Mouse (Mus musculus) MEL (cell line): ENCODE data around the gene Ebf3. TPM values are rescaled to one million over a fixed set of nuclear protein-coding genes. Genes with fewer than 3 reads are reported as not detected.

Source experiments
- DNase-seq: peaks from one replicate; pipeline ENCODE4 v3.0.0; 2011; ENCODE audit warnings: low read depth, low spot score
- H3K27ac ChIP-seq: 2 replicates; pipeline ENCODE4 v1.5.1; 2012; ENCODE audit warnings: low read depth, mild to moderate bottlenecking, control low read depth, low read length, moderate library complexity; ENCODE audit not compliant: control insufficient read depth
- H3K27me3 ChIP-seq, 2 experiments: fragments of 150-350 bp in 1 of 2; sonication (generic) in 1 of 2; 2 replicates each; pipeline ENCODE4 v1.6.1; 2012; ENCODE audit warnings: low read length in 2 of 2, mild to moderate bottlenecking in 2 of 2, improper control_type of control experiment in 1 of 2, moderate library complexity in 1 of 2; ENCODE audit not compliant: insufficient read depth in 2 of 2, control insufficient read depth in 1 of 2
- H3K36me3 ChIP-seq, 2 experiments: 2 replicates each; pipeline ENCODE4 v1.6.1; 2012 to 2014; ENCODE audit warnings: low read length in 2 of 2, improper control_type of control experiment in 1 of 2, inconsistent platforms in 1 of 2, mild to moderate bottlenecking in 1 of 2; ENCODE audit not compliant: insufficient read depth in 2 of 2, control insufficient read depth in 1 of 2
- H3K4me1 ChIP-seq, 2 experiments: fragments of 150-350 bp in 1 of 2; sonication (generic) in 1 of 2; 2 replicates each; pipeline ENCODE4 v1.6.1; 2012; ENCODE audit warnings: low read length in 2 of 2, improper control_type of control experiment in 1 of 2, mild to moderate bottlenecking in 1 of 2; ENCODE audit not compliant: insufficient read depth in 2 of 2, control insufficient read depth in 1 of 2
- H3K4me3 ChIP-seq, 2 experiments: fragments of 150-350 bp in 1 of 2; sonication (generic) in 1 of 2; 2 replicates each; pipeline ENCODE4 v1.5.1; 2012; ENCODE audit warnings: low read depth in 2 of 2, low read length in 2 of 2, mild to moderate bottlenecking in 2 of 2, moderate library complexity in 2 of 2, control low read depth in 1 of 2, improper control_type of control experiment in 1 of 2; ENCODE audit not compliant: control insufficient read depth in 1 of 2, insufficient read depth in 1 of 2
- H3K79me2 ChIP-seq: 2 replicates; pipeline ENCODE4 v1.6.1; 2012; ENCODE audit warnings: mild to moderate bottlenecking, low read length, moderate library complexity; ENCODE audit not compliant: control insufficient read depth, poor library complexity, insufficient read depth
- H3K9ac ChIP-seq: 2 replicates; pipeline ENCODE4 v1.6.1; 2012; ENCODE audit warnings: low read depth, mild to moderate bottlenecking, control low read depth, low read length, moderate library complexity; ENCODE audit not compliant: control insufficient read depth, poor library complexity, severe bottlenecking
- H3K9me3 ChIP-seq: fragments of 150-350 bp; sonication (generic); replicated peaks from 2 replicates; pipeline ENCODE4 v1.6.1; 2012; ENCODE audit warnings: mild to moderate bottlenecking, low read length, improper control_type of control experiment, moderate library complexity; ENCODE audit not compliant: insufficient read depth
- BHLHE40 ChIP-seq: IDR thresholded peaks from 2 replicates; pipeline ENCODE4 v1.6.1; 2012; ENCODE audit warnings: low read depth, mild to moderate bottlenecking, inconsistent platforms, low read length, improper control_type of control experiment, borderline replicate concordance
- CHD1 ChIP-seq: IDR thresholded peaks from 2 replicates; pipeline ENCODE4 v1.6.1; 2012; ENCODE audit warnings: low read depth, mild to moderate bottlenecking, inconsistent platforms, low read length, improper control_type of control experiment
- CHD2 ChIP-seq: IDR thresholded peaks from 2 replicates; pipeline ENCODE4 v1.6.1; 2011; ENCODE audit warnings: low read length, improper control_type of control experiment
- E2F4 ChIP-seq: IDR thresholded peaks from 2 replicates; pipeline ENCODE4 v1.6.1; 2011; ENCODE audit warnings: low read depth, low read length, improper control_type of control experiment, borderline replicate concordance
- ELF1 ChIP-seq: IDR thresholded peaks from 2 replicates; pipeline ENCODE4 v1.6.1; 2014; ENCODE audit warnings: low read depth, mild to moderate bottlenecking, inconsistent platforms, low read length, improper control_type of control experiment, moderate library complexity
- EP300 ChIP-seq, 2 experiments: IDR thresholded peaks; 2 replicates each; pipeline ENCODE4 v1.6.1; 2011; ENCODE audit warnings: improper control_type of control experiment in 2 of 2, low read length in 2 of 2, low read depth in 1 of 2, mild to moderate bottlenecking in 1 of 2
- HCFC1 ChIP-seq: IDR thresholded peaks from 2 replicates; pipeline ENCODE4 v1.6.1; 2012; ENCODE audit warnings: low read depth, mild to moderate bottlenecking, inconsistent platforms, low read length, improper control_type of control experiment, moderate library complexity
- JUND ChIP-seq: IDR thresholded peaks from 2 replicates; pipeline ENCODE4 v1.6.1; 2011; ENCODE audit warnings: low read depth, mild to moderate bottlenecking, improper control_type of control experiment, low read length
- KAT2A ChIP-seq: conservative IDR thresholded peaks from 2 replicates; pipeline ENCODE4 v1.6.1; 2012; ENCODE audit warnings: low read depth, low read length, improper control_type of control experiment, inconsistent platforms
- MAFK ChIP-seq: IDR thresholded peaks from 2 replicates; pipeline ENCODE4 v1.6.1; 2011; ENCODE audit warnings: low read depth, mild to moderate bottlenecking, low read length, improper control_type of control experiment, borderline replicate concordance
- MAX ChIP-seq: IDR thresholded peaks from 2 replicates; pipeline ENCODE4 v1.6.1; 2011; ENCODE audit warnings: low read length, improper control_type of control experiment
- MAZ ChIP-seq: IDR thresholded peaks from 2 replicates; pipeline ENCODE4 v1.6.1; 2012; ENCODE audit warnings: low read depth, mild to moderate bottlenecking, inconsistent platforms, low read length, improper control_type of control experiment
- MXI1 ChIP-seq: IDR thresholded peaks from 2 replicates; pipeline ENCODE4 v1.6.1; 2011; ENCODE audit warnings: mild to moderate bottlenecking, low read depth, low read length, improper control_type of control experiment
- MYB ChIP-seq: IDR thresholded peaks from 2 replicates; pipeline ENCODE4 v1.6.1; 2011; ENCODE audit warnings: mild to moderate bottlenecking, low read depth, low read length, improper control_type of control experiment
- NELFE ChIP-seq: IDR thresholded peaks from 2 replicates; pipeline ENCODE4 v1.6.1; 2011; ENCODE audit warnings: low read depth, low read length, improper control_type of control experiment
- NRF1 ChIP-seq: IDR thresholded peaks from 2 replicates; pipeline ENCODE4 v1.6.1; 2014; ENCODE audit warnings: low read depth, mild to moderate bottlenecking, inconsistent platforms, low read length, improper control_type of control experiment, moderate library complexity; ENCODE audit not compliant: poor library complexity, insufficient read depth, severe bottlenecking
- POLR2A ChIP-seq, 2 experiments: IDR thresholded peaks; 2 replicates each; pipeline ENCODE4 v1.6.1; 2011 to 2012; ENCODE audit warnings: low read length in 2 of 2, mild to moderate bottlenecking in 2 of 2, control low read depth in 1 of 2, improper control_type of control experiment in 1 of 2, low read depth in 1 of 2, moderate library complexity in 1 of 2; ENCODE audit not compliant: control insufficient read depth in 1 of 2, insufficient read depth in 1 of 2, poor library complexity in 1 of 2
- POLR2AphosphoS2 ChIP-seq: IDR thresholded peaks from 2 replicates; pipeline ENCODE4 v1.6.1; 2011; ENCODE audit warnings: low read length, improper control_type of control experiment
- POLR2AphosphoS5 ChIP-seq: IDR thresholded peaks from 2 replicates; pipeline ENCODE4 v1.6.1; 2012; ENCODE audit warnings: low read depth, borderline replicate concordance, mild to moderate bottlenecking, inconsistent platforms, low read length, moderate library complexity, mixed read lengths
- RCOR1 ChIP-seq: IDR thresholded peaks from 2 replicates; pipeline ENCODE4 v1.6.1; 2012; ENCODE audit warnings: low read depth, mild to moderate bottlenecking, inconsistent platforms, low read length, improper control_type of control experiment
- SMC3 ChIP-seq: IDR thresholded peaks from 2 replicates; pipeline ENCODE4 v1.6.1; 2011; ENCODE audit warnings: low read depth, low read length, improper control_type of control experiment
- TAL1 ChIP-seq: IDR thresholded peaks from 2 replicates; pipeline ENCODE4 v1.6.1; 2012; ENCODE audit warnings: mild to moderate bottlenecking, inconsistent platforms, low read length, moderate library complexity, mixed read lengths
- TBP ChIP-seq: IDR thresholded peaks from 2 replicates; pipeline ENCODE4 v1.8.0; 2011; ENCODE audit warnings: low read depth, low read length, improper control_type of control experiment
- TCF12 ChIP-seq: IDR thresholded peaks from 2 replicates; pipeline ENCODE4 v1.6.1; 2014; ENCODE audit warnings: low read depth, mild to moderate bottlenecking, inconsistent platforms, low read length, improper control_type of control experiment, moderate library complexity
- UBTF ChIP-seq: IDR thresholded peaks from 2 replicates; pipeline ENCODE4 v1.6.1; 2012; ENCODE audit warnings: low read depth, mild to moderate bottlenecking, inconsistent platforms, low read length, improper control_type of control experiment, moderate library complexity, borderline replicate concordance; ENCODE audit not compliant: insufficient read depth
- USF1 ChIP-seq: IDR thresholded peaks from 2 replicates; pipeline ENCODE4 v1.6.1; 2014; ENCODE audit warnings: low read depth, mild to moderate bottlenecking, inconsistent platforms, low read length, improper control_type of control experiment, moderate library complexity
- ZKSCAN1 ChIP-seq: IDR thresholded peaks from 2 replicates; pipeline ENCODE4 v1.6.1; 2012; ENCODE audit warnings: low read depth, mild to moderate bottlenecking, inconsistent platforms, low read length, improper control_type of control experiment, moderate library complexity
- ZMIZ1 ChIP-seq: IDR thresholded peaks from 2 replicates; pipeline ENCODE4 v1.6.1; 2012; ENCODE audit warnings: low read depth, mild to moderate bottlenecking, inconsistent platforms, low read length, improper control_type of control experiment, moderate library complexity
- ZNF384 ChIP-seq: IDR thresholded peaks from 2 replicates; pipeline ENCODE4 v1.6.1; 2012; ENCODE audit warnings: low read depth, mild to moderate bottlenecking, inconsistent platforms, low read length, improper control_type of control experiment
- polyA plus RNA-seq, 2 experiments: library from polyadenylated mRNA; stranded (reverse) in 1 of 2; unstranded in 1 of 2; fragments of >175 nt in 1 of 2; fragments of >200 nt in 1 of 2; gene quantifications; 2 replicates each; pipeline versions ENCODE4 v1.2.1 to v1.2.4; 2012; ENCODE audit warnings: low replicate concordance in 2 of 2, low read depth in 1 of 2; ENCODE audit not compliant: insufficient read length in 2 of 2, insufficient read depth in 1 of 2, missing spikeins in 1 of 2
- total RNA-seq: library from RNA; depleted of rRNA; stranded (reverse); fragments of 300-350 nt; gene quantifications from 2 replicates; pipeline ENCODE4 v1.2.3, GENCODE M21; 2012

Gene Ebf3
- total and polyA plus RNA-seq, 3 experiments, result not detected

DNA sequence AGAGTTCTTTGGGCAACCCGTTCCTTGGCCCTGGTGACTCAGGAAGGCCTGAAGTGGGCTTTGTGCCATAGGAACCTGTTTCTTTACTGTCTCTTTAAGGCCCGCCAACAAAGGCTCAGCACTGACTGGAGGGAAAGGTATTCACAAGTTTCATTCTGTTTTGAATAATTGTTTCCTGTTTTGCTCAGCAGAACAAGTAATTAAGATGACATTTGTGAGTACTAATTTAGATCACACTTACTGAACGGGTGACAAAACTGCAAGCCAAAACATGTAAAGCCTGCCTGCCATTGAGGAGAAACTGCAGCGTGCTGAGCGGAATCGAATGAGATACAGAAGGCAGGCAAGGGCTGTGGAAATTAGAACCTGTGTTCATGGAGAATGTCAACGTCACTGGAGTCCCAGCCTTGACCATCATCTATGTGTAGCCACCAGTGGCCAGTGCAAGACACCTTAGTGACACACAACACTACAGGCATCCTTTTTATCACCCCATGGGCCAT, 121.4 kb downstream of the Ebf3 start:
- H3K27ac ChIP-seq, result no peak overlapping the region
- TF ChIP-seq HCFC1 (no peak), ELF1 (no peak), TAL1 (no peak), JUND (no peak), E2F4 (no peak), CHD1 (no peak), UBTF (no peak), ZMIZ1 (no peak), MXI1 (no peak), BHLHE40 (no peak), USF1 (no peak), NELFE (no peak), SMC3 (no peak), CHD2 (no peak), POLR2AphosphoS5 (no peak), RCOR1 (no peak), TBP (no peak), MAFK (no peak), TCF12 (no peak)
- no peak for DNase-seq
- H3K4me3 ChIP-seq, result no peak overlapping the region
- no peaks in the 10 kb centered on the region for H3K4me1 ChIP-seq
- H3K9ac ChIP-seq, result no peak overlapping the region
- H3K79me2 ChIP-seq, result no peaks in the 10 kb centered on the region
- H3K9me3 ChIP-seq, result no peaks in the 10 kb centered on the region
- H3K36me3 ChIP-seq, result no peaks in the 10 kb centered on the region
- H3K27me3 ChIP-seq, result no peaks in the 10 kb centered on the region

DNA sequence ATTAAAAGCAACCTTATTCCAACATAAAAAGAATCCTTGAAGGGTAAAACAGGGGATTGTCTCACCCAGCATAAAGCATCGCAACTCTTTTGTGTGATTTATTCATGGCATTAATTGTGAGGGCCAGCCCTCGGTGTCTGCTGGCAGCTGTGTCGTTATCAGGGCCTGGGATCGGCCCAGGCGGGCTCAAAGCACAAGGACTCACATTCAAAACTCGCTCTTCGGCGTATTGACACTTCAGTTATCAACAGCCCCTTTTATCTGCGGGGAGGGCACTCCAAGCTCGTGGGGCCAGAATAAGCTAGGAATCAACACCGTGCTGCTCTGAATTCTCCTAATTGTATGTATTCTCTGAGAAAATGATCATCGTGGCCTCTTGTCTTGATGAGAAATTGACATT, 122.4 kb downstream of the Ebf3 start:
- Histone ChIP-seq H3K9me3 (no peaks in the 10 kb centered on the region), H3K27ac (no peak overlapping the region), H3K36me3 (no peaks in the 10 kb centered on the region), H3K4me3 (no peak overlapping the region), H3K4me1 (no peaks in the 10 kb centered on the region), H3K79me2 (no peaks in the 10 kb centered on the region)
- DNase-seq, result no peak
- TF ChIP-seq HCFC1 (no peak), USF1 (no peak), ZKSCAN1 (no peak), E2F4 (no peak), JUND (no peak), MXI1 (no peak), NRF1 (no peak), POLR2AphosphoS2 (no peak), MAZ (no peak), MYB (no peak), ZNF384 (no peak), MAX (no peak), KAT2A (no peak), POLR2A (IDR thresholded peaks at IDR 0.05; ENCODE audit: control insufficient read depth in 1 of 2, insufficient read depth in 1 of 2, low read depth in 1 of 2, low read length in 2 of 2, poor library complexity in 1 of 2) (no peak), EP300 (IDR thresholded peaks at IDR 0.05; ENCODE audit: low read depth in 1 of 2, low read length in 2 of 2) (no peak)
- TF ChIP-seq, all 39 proteins: peak for 0
- Histone ChIP-seq H3K9ac (no peak overlapping the region), H3K27me3 (no peaks in the 10 kb centered on the region)
